Mouse (Mus musculus): ENCODE data around the gene Pnp. TPM values are rescaled to one million over a fixed set of nuclear protein-coding genes. Genes with fewer than 3 reads are reported as not detected.
"Not testable (repeated sequence)": the region's sequence is repeated elsewhere in the genome, so short reads cannot be mapped to it uniquely, and the experiment has no call there.

The Pnp gene
- total RNA-seq, 1 experiment from 2014 or later: 61.9 TPM

- no peak for ATAC-seq (replicated peaks; ENCODE audit: insufficient number of reproducible peaks, low FRiP score, low TSS enrichment, poor library complexity, severe bottlenecking)
Measured at GRCm38 (mm10) chr14:50925111-50925920, 5.6 kb upstream of the Pnp start.

GRCm38 (mm10) chr14:50927366-50927765 is 3.5 kb upstream of the Pnp start:
- no peak for ATAC-seq (replicated peaks; ENCODE audit: insufficient number of reproducible peaks, low FRiP score, low TSS enrichment, poor library complexity, severe bottlenecking)

- peak; percentile 15; the same call in 1 of the 2 replicates for ATAC-seq (replicated peaks; ENCODE audit: insufficient number of reproducible peaks, low FRiP score, low TSS enrichment, poor library complexity, severe bottlenecking)
Measured at GRCm38 (mm10) chr14:50929951-50930350, 931 bp upstream of the Pnp start.

- ATAC-seq (replicated peaks; ENCODE audit: insufficient number of reproducible peaks, low FRiP score, low TSS enrichment, poor library complexity, severe bottlenecking): 0 out of 2 replicates have a peak, but pooled peaks have one; percentile 2
Measured at GRCm38 (mm10) chr14:50930377-50930753, 517 bp upstream of the Pnp start.

GRCm38 (mm10) chr14:50931493-50932020 is 675 bp downstream of the Pnp start:
- ATAC-seq (replicated peaks; ENCODE audit: insufficient number of reproducible peaks, low FRiP score, low TSS enrichment, poor library complexity, severe bottlenecking): no peak

GRCm38 (mm10) chr14:50936649-50937048 is 5.8 kb downstream of the Pnp start:
- ATAC-seq (replicated peaks; ENCODE audit: insufficient number of reproducible peaks, low FRiP score, low TSS enrichment, poor library complexity, severe bottlenecking): no peak

GRCm38 (mm10) chr14:50938119-50938908 is 7.4 kb downstream of the Pnp start:
- ATAC-seq (replicated peaks; ENCODE audit: insufficient number of reproducible peaks, low FRiP score, low TSS enrichment, poor library complexity, severe bottlenecking): no peak

- no peak for ATAC-seq (replicated peaks; ENCODE audit: insufficient number of reproducible peaks, low FRiP score, low TSS enrichment, poor library complexity, severe bottlenecking)
Measured at GRCm38 (mm10) chr14:50938940-50939339, 8.1 kb downstream of the Pnp start.

- peak; percentile 97 for ATAC-seq (replicated peaks; ENCODE audit: insufficient number of reproducible peaks, low FRiP score, low TSS enrichment, poor library complexity, severe bottlenecking)
Measured at GRCm38 (mm10) chr14:50943932-50944667, 13.2 kb downstream of the Pnp start, which contains the start of gene Gm49342. Gene Gm49342, plus strand, starts transcription at chr14:50944517.

GRCm38 (mm10) chr14:50944668-50945033 is 13.8 kb downstream of the Pnp start:
- peak; percentile 68 for ATAC-seq (replicated peaks; ENCODE audit: insufficient number of reproducible peaks, low FRiP score, low TSS enrichment, poor library complexity, severe bottlenecking)

GRCm38 (mm10) chr14:50945081-50945480 is 14.2 kb downstream of the Pnp start:
- not testable (repeated sequence) for ATAC-seq (replicated peaks; ENCODE audit: insufficient number of reproducible peaks, low FRiP score, low TSS enrichment, poor library complexity, severe bottlenecking)

- ATAC-seq (replicated peaks; ENCODE audit: insufficient number of reproducible peaks, low FRiP score, low TSS enrichment, poor library complexity, severe bottlenecking): not testable (repeated sequence)
Measured at GRCm38 (mm10) chr14:50945526-50945925, 14.6 kb downstream of the Pnp start.

- ATAC-seq (replicated peaks; ENCODE audit: insufficient number of reproducible peaks, low FRiP score, low TSS enrichment, poor library complexity, severe bottlenecking): no peak
Measured at GRCm38 (mm10) chr14:50955487-50955886, 24.6 kb downstream of the Pnp start.

GRCm38 (mm10) chr14:50955942-50956508 is 25.1 kb downstream of the Pnp start, which contains the start of gene Pnp2:
Gene Pnp2, plus strand, starts transcription at chr14:50955992.
- ATAC-seq (replicated peaks; ENCODE audit: insufficient number of reproducible peaks, low FRiP score, low TSS enrichment, poor library complexity, severe bottlenecking): peak; percentile 79

- ATAC-seq (replicated peaks; ENCODE audit: insufficient number of reproducible peaks, low FRiP score, low TSS enrichment, poor library complexity, severe bottlenecking): not testable (repeated sequence)
Measured at GRCm38 (mm10) chr14:50956724-50957123, 25.8 kb downstream of the Pnp start.

GRCm38 (mm10) chr14:50957146-50957545 is 26.3 kb downstream of the Pnp start:
- not testable (repeated sequence) for ATAC-seq (replicated peaks; ENCODE audit: insufficient number of reproducible peaks, low FRiP score, low TSS enrichment, poor library complexity, severe bottlenecking)

- not testable (repeated sequence) for ATAC-seq (replicated peaks; ENCODE audit: insufficient number of reproducible peaks, low FRiP score, low TSS enrichment, poor library complexity, severe bottlenecking)
Measured at GRCm38 (mm10) chr14:50958289-50958995, 27.6 kb downstream of the Pnp start.

Data from monocyte, adult 5-6 weeks (primary cell).